In the genomic region with DNA sequence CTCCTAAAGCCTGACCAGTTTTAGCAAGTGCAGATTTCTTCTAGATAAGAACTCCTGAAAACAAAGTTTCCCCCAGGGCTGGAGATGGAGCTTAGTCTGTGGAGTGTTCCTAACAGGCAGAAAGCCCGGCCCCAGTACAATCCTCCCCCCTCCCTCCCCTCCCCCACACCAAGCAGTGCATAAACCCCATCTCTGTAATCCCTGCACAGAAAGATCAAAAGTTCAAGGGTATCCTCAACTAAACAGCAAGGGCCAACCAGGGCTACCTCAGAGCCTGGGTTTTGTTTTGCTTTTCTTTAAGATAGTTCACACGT, we compare ENCODE assay signal across 11 mouse cellular contexts. TPM values are rescaled to one million over a fixed set of nuclear protein-coding genes. Genes with fewer than 3 reads are reported as not detected.
DNase-seq lines count a peak whose midpoint lies in the region; ATAC-seq lines count a peak whose summit lies in the region.
"Had no signal": no experiment of that assay in that cellular context is flagged by ENCODE, and none has a peak within 500 bp of the region (broad histone marks: within the 10 kb centered on the region; RNA-seq: fewer than 3 reads in every experiment).

No protein-coding gene starts in this region.

- ATAC-seq in liver, embryonic 11.5 days (replicated peaks; ENCODE audit: low FRiP score), result no peak
- ATAC-seq in forebrain, embryonic 13.5 days, result no peak
- no peak for ATAC-seq in limb, embryonic 13.5 days (ENCODE audit: low FRiP score, low read depth)
- ATAC-seq in neural tube, embryonic 14.5 days (ENCODE audit: low read depth), result peak; percentile 25
- ATAC-seq: Patski had no signal

- no peaks in the 10 kb centered on the region for H3K9me3 ChIP-seq in liver, embryonic 11.5 days (ENCODE audit: control insufficient read depth, low read length)
- H3K9me3 ChIP-seq in forebrain, embryonic 13.5 days (replicated peaks), result no peaks in the 10 kb centered on the region
- H3K9me3 ChIP-seq in limb, embryonic 13.5 days, result no peaks in the 10 kb centered on the region
- no peaks in the 10 kb centered on the region for H3K9me3 ChIP-seq in neural tube, embryonic 14.5 days (ENCODE audit: control insufficient read depth, low read length)

- H3K4me2 ChIP-seq in liver, embryonic 11.5 days, result peak overlapping the region; percentile 94
- H3K4me2 ChIP-seq in forebrain, embryonic 13.5 days, result peak overlapping the region; percentile 79
- peak overlapping the region; percentile 87 for H3K4me2 ChIP-seq in limb, embryonic 13.5 days (replicated peaks)
- H3K4me2 ChIP-seq in neural tube, embryonic 14.5 days (ENCODE audit: low read depth, low read length), result peak overlapping the region; percentile 84

- H3K4me3 ChIP-seq in liver, embryonic 11.5 days (ENCODE audit: low read depth, low read length), result peak overlapping the region; percentile 57
- H3K4me3 ChIP-seq in forebrain, embryonic 13.5 days, result peak overlapping the region; percentile 48
- H3K4me3 ChIP-seq in limb, embryonic 13.5 days, result peak overlapping the region; percentile 53
- H3K4me3 ChIP-seq in neural tube, embryonic 14.5 days (ENCODE audit: low read depth, low read length), result peak overlapping the region; percentile 44; the same call in 1 of the 2 replicates

- no peaks in the 10 kb centered on the region for H3K36me3 ChIP-seq in liver, embryonic 11.5 days (ENCODE audit: control insufficient read depth, insufficient read depth, low read length)
- H3K36me3 ChIP-seq in forebrain, embryonic 13.5 days (ENCODE audit: poor library complexity, severe bottlenecking), result no peaks in the 10 kb centered on the region
- H3K36me3 ChIP-seq in limb, embryonic 13.5 days, result no peaks in the 10 kb centered on the region
- no peaks in the 10 kb centered on the region for H3K36me3 ChIP-seq in neural tube, embryonic 14.5 days (ENCODE audit: control insufficient read depth, insufficient read depth, low read length)

- peak overlapping the region; percentile 44 for H3K27ac ChIP-seq in liver, embryonic 11.5 days (ENCODE audit: low read depth, low read length)
- H3K27ac ChIP-seq in forebrain, embryonic 13.5 days, result peak overlapping the region; percentile 89
- H3K27ac ChIP-seq in limb, embryonic 13.5 days, result 0 out of 2 replicates have a peak overlapping the region, but pooled peaks have one; percentile 0
- peak overlapping the region; percentile 65 for H3K27ac ChIP-seq in neural tube, embryonic 14.5 days (ENCODE audit: low read depth, low read length)

- no peaks in the 10 kb centered on the region for H3K27me3 ChIP-seq in liver, embryonic 11.5 days (replicated peaks; ENCODE audit: control insufficient read depth, insufficient read depth, low read length)
- no peaks in the 10 kb centered on the region for H3K27me3 ChIP-seq in forebrain, embryonic 13.5 days
- H3K27me3 ChIP-seq in limb, embryonic 13.5 days, result no peaks in the 10 kb centered on the region
- no peaks in the 10 kb centered on the region for H3K27me3 ChIP-seq in neural tube, embryonic 14.5 days (ENCODE audit: control insufficient read depth, insufficient read depth, low read length)
- H3K27me3 ChIP-seq: Patski had no signal

- H3K4me1 ChIP-seq in liver, embryonic 11.5 days (replicated peaks; ENCODE audit: control insufficient read depth, insufficient read depth, low read length), result peaks cover 39% of the 10 kb centered on the region
- H3K4me1 ChIP-seq in forebrain, embryonic 13.5 days, result peaks cover 56% of the 10 kb centered on the region
- H3K4me1 ChIP-seq in limb, embryonic 13.5 days, result peaks cover 23% of the 10 kb centered on the region
- peaks cover 10% of the 10 kb centered on the region for H3K4me1 ChIP-seq in neural tube, embryonic 14.5 days (ENCODE audit: control insufficient read depth, insufficient read depth, low read length)

- 23% methylated on average over 2 of the region's 2 CpGs for WGBS in liver, embryonic 11.5 days
- WGBS in forebrain, embryonic 13.5 days, result 5% methylated on average over 2 of the region's 2 CpGs
- WGBS in limb, embryonic 13.5 days, result 14% methylated on average over 2 of the region's 2 CpGs
- WGBS in neural tube, embryonic 14.5 days, result 11% methylated on average over 2 of the region's 2 CpGs

- no peak for DNase-seq in liver, embryonic 11.5 days (ENCODE audit: low spot score)
- DNase-seq in liver, result no peak
- DNase-seq in thymus, postnatal 4 days, result no peak
- no peak for DNase-seq in cerebellum, postnatal 14 days
- DNase-seq in layer of hippocampus, adult 18-20 months (ENCODE audit: low spot score in 2 of 2), result no peak
- DNase-seq: cerebellum, adult 18-20 months had no signal

- H3K9ac ChIP-seq in liver, embryonic 11.5 days (ENCODE audit: low read depth, low read length), result peak overlapping the region; percentile 72
- H3K9ac ChIP-seq in forebrain, embryonic 13.5 days, result peak overlapping the region; percentile 71
- H3K9ac ChIP-seq in limb, embryonic 13.5 days, result peak overlapping the region; percentile 66; the same call in 1 of the 2 replicates
- peak overlapping the region; percentile 68; the same call in 1 of the 2 replicates for H3K9ac ChIP-seq in neural tube, embryonic 14.5 days (replicated peaks; ENCODE audit: low read depth, low read length)

RNA-seq across cellular contexts. Expression of a gene that starts 11.9 kb away (rescaled TPM):
- 6.5 and 7.6 TPM in 2 replicates for polyA plus RNA-seq in liver, embryonic 11.5 days (2014; fragmentation: Nextera tagmentation; extraction: Ambion mirVana)
- 29.2 and 30.8 TPM in 2 replicates for polyA plus RNA-seq in forebrain, embryonic 13.5 days (2015; fragmentation: Nextera tagmentation; extraction: Ambion mirVana)
- polyA plus RNA-seq in limb, embryonic 13.5 days (2015; fragmentation: Nextera tagmentation; extraction: Ambion mirVana), result 12.6 and 15.3 TPM in 2 replicates
- polyA plus RNA-seq in neural tube, embryonic 14.5 days (2014; fragmentation: Nextera tagmentation; extraction: Ambion mirVana), result 10.7 and 15.1 TPM in 2 replicates
- total RNA-seq in layer of hippocampus, adult 18-20 months (2021), result 10 to 100 TPM; 19.5 to 21.0 TPM

RNA-seq across cellular contexts. Expression of a gene that starts 28.1 kb away (rescaled TPM):
- 12.1 and 13.1 TPM in 2 replicates for polyA plus RNA-seq in liver, embryonic 11.5 days (2014; fragmentation: Nextera tagmentation; extraction: Ambion mirVana)
- 0.66 and 0.78 TPM in 2 replicates for polyA plus RNA-seq in forebrain, embryonic 13.5 days (2015; fragmentation: Nextera tagmentation; extraction: Ambion mirVana)
- 4.1 and 4.8 TPM in 2 replicates for polyA plus RNA-seq in limb, embryonic 13.5 days (2015; fragmentation: Nextera tagmentation; extraction: Ambion mirVana)
- polyA plus RNA-seq in neural tube, embryonic 14.5 days (2014; fragmentation: Nextera tagmentation; extraction: Ambion mirVana), result 0.88 and 1.4 TPM in 2 replicates
- total RNA-seq in layer of hippocampus, adult 18-20 months (2021), result 1 to 10 TPM; 1.9 to 2.3 TPM

RNA-seq across cellular contexts. Expression of a gene that starts 42.7 kb away (rescaled TPM):
- 85.3 and 86.3 TPM in 2 replicates for polyA plus RNA-seq in liver, embryonic 11.5 days (2014; fragmentation: Nextera tagmentation; extraction: Ambion mirVana)
- 95.4 and 104 TPM in 2 replicates for polyA plus RNA-seq in forebrain, embryonic 13.5 days (2015; fragmentation: Nextera tagmentation; extraction: Ambion mirVana)
- polyA plus RNA-seq in limb, embryonic 13.5 days (2015; fragmentation: Nextera tagmentation; extraction: Ambion mirVana), result 122 and 124 TPM in 2 replicates
- 74.7 and 86.2 TPM in 2 replicates for polyA plus RNA-seq in neural tube, embryonic 14.5 days (2014; fragmentation: Nextera tagmentation; extraction: Ambion mirVana)
- 10 to 100 TPM; 56.7 to 60.0 TPM for total RNA-seq in layer of hippocampus, adult 18-20 months (2021)

RNA-seq across cellular contexts. Expression of a gene that starts 45.8 kb away (rescaled TPM):
- polyA plus RNA-seq in liver, embryonic 11.5 days (2014; fragmentation: Nextera tagmentation; extraction: Ambion mirVana), result 0.29 TPM in 1 of 2 replicates, not detected in the other
- not detected in 2 replicates for polyA plus RNA-seq in forebrain, embryonic 13.5 days (2015; fragmentation: Nextera tagmentation; extraction: Ambion mirVana)
- polyA plus RNA-seq in limb, embryonic 13.5 days (2015; fragmentation: Nextera tagmentation; extraction: Ambion mirVana), result 0.11 TPM in 1 of 2 replicates, not detected in the other
- not detected in 2 replicates for polyA plus RNA-seq in neural tube, embryonic 14.5 days (2014; fragmentation: Nextera tagmentation; extraction: Ambion mirVana)
- total RNA-seq in layer of hippocampus, adult 18-20 months (2021), result under 1 TPM; 0.18 to 0.25 TPM
- total RNA-seq: granulocyte monocyte progenitor cell, adult 5-6 weeks had no signal

RNA-seq across cellular contexts. Expression of a gene that starts 49.9 kb away (rescaled TPM):
- 0.45 TPM in 2 replicates for polyA plus RNA-seq in liver, embryonic 11.5 days (2014; fragmentation: Nextera tagmentation; extraction: Ambion mirVana)
- 0.21 TPM in 1 of 2 replicates, not detected in the other for polyA plus RNA-seq in forebrain, embryonic 13.5 days (2015; fragmentation: Nextera tagmentation; extraction: Ambion mirVana)
- not detected in 2 replicates for polyA plus RNA-seq in limb, embryonic 13.5 days (2015; fragmentation: Nextera tagmentation; extraction: Ambion mirVana)
- 0.91 TPM in 1 of 2 replicates, not detected in the other for polyA plus RNA-seq in neural tube, embryonic 14.5 days (2014; fragmentation: Nextera tagmentation; extraction: Ambion mirVana)
- total RNA-seq in layer of hippocampus, adult 18-20 months (2021), result under 1 TPM in 1 of 2 experiments, not detected in 1; 0.69 TPM
- total RNA-seq: granulocyte monocyte progenitor cell, adult 5-6 weeks had no signal

Comparison
In these comparisons a context has a peak if more than half of its experiments do, and no peak if none do; other contexts are left out.
1. H3K27ac ChIP-seq: peak in every context shown above with its lines; median percentile 89 in forebrain, embryonic 13.5 days; 65 in neural tube, embryonic 14.5 days; 44 in liver, embryonic 11.5 days; 0 in limb, embryonic 13.5 days.